Mouse (Mus musculus) lung, embryonic 14.5 days (tissue): ENCODE data around the gene Olfr691. TPM values are rescaled to one million over a fixed set of nuclear protein-coding genes. Genes with fewer than 3 reads are reported as not detected.

ENCODE experiments used
- ATAC-seq: fragments of 200-750 bp; cut with Nextera tagmentation; 2 replicates; pipeline ENCODE4 v1.8.0; 2017; ENCODE audit warnings: mild to moderate bottlenecking, moderate TSS enrichment, moderate library complexity; ENCODE audit not compliant: insufficient read depth
- DNase-seq: peaks from one replicate; pipeline ENCODE4 v3.0.0-alpha.2; 2015
- H3K27ac ChIP-seq: fragments of 300-500 bp; sonication (generic); 2 replicates; pipeline ENCODE4 v1.5.1; 2014; ENCODE audit warnings: low read depth, mild to moderate bottlenecking, moderate library complexity
- H3K27me3 ChIP-seq: fragments of 300-500 bp; sonication (generic); 2 replicates; pipeline ENCODE4 v1.6.1; 2014; ENCODE audit warnings: low read length, control low read depth; ENCODE audit not compliant: insufficient read depth
- H3K36me3 ChIP-seq: fragments of 300-500 bp; sonication (generic); 2 replicates; pipeline ENCODE4 v1.6.1; 2014; ENCODE audit warnings: control low read depth; ENCODE audit not compliant: insufficient read depth
- H3K4me1 ChIP-seq: fragments of 300-500 bp; sonication (generic); 2 replicates; pipeline ENCODE4 v1.6.1; 2014; ENCODE audit warnings: antibody characterized with exemption, control low read depth; ENCODE audit not compliant: insufficient read depth
- H3K4me2 ChIP-seq: fragments of 300-500 bp; sonication (generic); 2 replicates; pipeline ENCODE4 v1.6.1; 2014; ENCODE audit warnings: mild to moderate bottlenecking
- H3K4me3 ChIP-seq: fragments of 300-500 bp; sonication (generic); 2 replicates; pipeline ENCODE4 v1.5.1; 2014; ENCODE audit warnings: low read depth, low read length
- H3K9ac ChIP-seq: fragments of 300-500 bp; sonication (generic); 2 replicates; pipeline ENCODE4 v1.6.1; 2014
- H3K9me3 ChIP-seq: fragments of 300-500 bp; sonication (generic); 2 replicates; pipeline ENCODE4 v1.6.1; 2016; ENCODE audit warnings: low read depth, low read length, control low read depth
- CTCF ChIP-seq: IDR thresholded peaks from 2 replicates; pipeline ENCODE4 v1.5.1; 2016; ENCODE audit warnings: antibody characterized with exemption, low read depth
- WGBS: fragments of 180-500 bp; shearing (Covaris S2); extraction: QIAGEN DNeasy Blood & Tissue Kit; methylation state at CpG from one replicate; pipeline ENCODE4 v1.1.7; 2014; 5-methylcytosine and 5-hydroxymethylcytosine counted together
- polyA plus RNA-seq: library from polyadenylated mRNA; unstranded; fragments of >200 nt; fragmentation: Nextera tagmentation; extraction: Ambion mirVana; gene quantifications from 2 replicates; pipeline ENCODE4 v1.2.1, GENCODE M21; 2014

The Olfr691 gene
- not detected in 2 replicates for polyA plus RNA-seq

- no peak within 1 kb of the TSS for H3K9ac ChIP-seq
- 35% methylated on average over 1 of the region's 1 CpGs for WGBS
- TF ChIP-seq CTCF, result no peak
- no peak for DNase-seq
- H3K36me3 ChIP-seq, result no peaks in the 10 kb centered on the region
- no peak within 1 kb of the TSS for H3K27ac ChIP-seq
- no peaks in the 10 kb centered on the region for H3K9me3 ChIP-seq
- H3K4me3 ChIP-seq, result no peak within 1 kb of the TSS
- H3K4me2 ChIP-seq, result no peak within 1 kb of the TSS
- no peak for ATAC-seq
- H3K27me3 ChIP-seq, result no peaks in the 10 kb centered on the region
- H3K4me1 ChIP-seq, result no peaks in the 10 kb centered on the region
Observed at GRCm38 (mm10) chr7:105342170-105342569, at the start of gene Olfr691. Gene Olfr691, minus strand, starts transcription at chr7:105342270.

- H3K27ac ChIP-seq, result no peak overlapping the region
- peaks cover 45% of the 10 kb centered on the region for H3K36me3 ChIP-seq
- H3K9ac ChIP-seq, result no peak overlapping the region
- no peaks in the 10 kb centered on the region for H3K9me3 ChIP-seq
- H3K27me3 ChIP-seq, result no peaks in the 10 kb centered on the region
- H3K4me2 ChIP-seq, result no peak overlapping the region
- ATAC-seq (no peak), DNase-seq (no peak)
- no peak for TF ChIP-seq CTCF
- H3K4me3 ChIP-seq, result no peak overlapping the region
- WGBS, result 90% methylated on average over 2 of the region's 2 CpGs
- no peaks in the 10 kb centered on the region for H3K4me1 ChIP-seq
Observed at GRCm38 (mm10) chr7:105390236-105390635, 48.2 kb upstream of the Olfr691 start.

GRCm38 (mm10) chr7:105387696-105388095 is 45.6 kb upstream of the Olfr691 start:
- no peaks in the 10 kb centered on the region for H3K4me1 ChIP-seq
- ATAC-seq, result no peak
- no peaks in the 10 kb centered on the region for H3K9me3 ChIP-seq
- WGBS, result 90% methylated on average over 2 of the region's 2 CpGs
- H3K27me3 ChIP-seq, result no peaks in the 10 kb centered on the region
- no peak for DNase-seq
- H3K9ac ChIP-seq, result no peak overlapping the region
- peaks cover 70% of the 10 kb centered on the region for H3K36me3 ChIP-seq
- no peak for TF ChIP-seq CTCF
- H3K27ac ChIP-seq, result no peak overlapping the region
- no peak overlapping the region for H3K4me3 ChIP-seq
- no peak overlapping the region for H3K4me2 ChIP-seq

- H3K4me1 ChIP-seq, result no peaks in the 10 kb centered on the region
- H3K9ac ChIP-seq, result no peak overlapping the region
- H3K36me3 ChIP-seq, result peaks cover 82% of the 10 kb centered on the region
- no peak for TF ChIP-seq CTCF
- no peaks in the 10 kb centered on the region for H3K27me3 ChIP-seq
- ATAC-seq, result no peak
- no peaks in the 10 kb centered on the region for H3K9me3 ChIP-seq
- DNase-seq, result no peak
- no peak overlapping the region for H3K27ac ChIP-seq
- no peak overlapping the region for H3K4me2 ChIP-seq
- no peak overlapping the region for H3K4me3 ChIP-seq
- 92% methylated on average over 3 of the region's 3 CpGs for WGBS
Observed at GRCm38 (mm10) chr7:105380329-105380728, 38.3 kb upstream of the Olfr691 start.

- no peak within 1 kb of the TSS for H3K4me2 ChIP-seq
- ATAC-seq (no peak), DNase-seq (no peak)
- H3K4me1 ChIP-seq, result no peaks in the 10 kb centered on the region
- H3K27ac ChIP-seq, result no peak within 1 kb of the TSS
- no peaks in the 10 kb centered on the region for H3K27me3 ChIP-seq
- H3K4me3 ChIP-seq, result no peak within 1 kb of the TSS
- H3K36me3 ChIP-seq, result peaks cover 38% of the 10 kb centered on the region
- no peak within 1 kb of the TSS for H3K9ac ChIP-seq
- TF ChIP-seq CTCF, result no peak
- H3K9me3 ChIP-seq, result no peaks in the 10 kb centered on the region
- 83% methylated on average over 1 of the region's 1 CpGs for WGBS
Observed at GRCm38 (mm10) chr7:105374866-105375265, 32.8 kb upstream of the Olfr691 start, which contains the start of gene Gm5901. Gene Gm5901, plus strand, starts transcription at chr7:105375038.

- no peak overlapping the region for H3K4me3 ChIP-seq
- no peaks in the 10 kb centered on the region for H3K27me3 ChIP-seq
- peaks cover 30% of the 10 kb centered on the region for H3K36me3 ChIP-seq
- no peak overlapping the region for H3K27ac ChIP-seq
- no peaks in the 10 kb centered on the region for H3K9me3 ChIP-seq
- no peak for DNase-seq
- no peak overlapping the region for H3K9ac ChIP-seq
- H3K4me2 ChIP-seq, result no peak overlapping the region
- ATAC-seq, result no peak
- TF ChIP-seq CTCF, result no peak
- H3K4me1 ChIP-seq, result no peaks in the 10 kb centered on the region
- WGBS, result 93% methylated on average over 3 of the region's 3 CpGs
Observed at GRCm38 (mm10) chr7:105373976-105374375, 31.9 kb upstream of the Olfr691 start.

- H3K27me3 ChIP-seq, result no peaks in the 10 kb centered on the region
- TF ChIP-seq CTCF, result no peak
- H3K9ac ChIP-seq, result no peak overlapping the region
- no peak overlapping the region for H3K4me2 ChIP-seq
- no peak for ATAC-seq
- WGBS, result 73% methylated on average over 4 of the region's 4 CpGs
- no peaks in the 10 kb centered on the region for H3K9me3 ChIP-seq
- no peak overlapping the region for H3K27ac ChIP-seq
- H3K36me3 ChIP-seq, result peaks cover 25% of the 10 kb centered on the region
- no peak overlapping the region for H3K4me3 ChIP-seq
- no peak for DNase-seq
- H3K4me1 ChIP-seq, result no peaks in the 10 kb centered on the region
Observed at GRCm38 (mm10) chr7:105373509-105373908, 31.4 kb upstream of the Olfr691 start.

GRCm38 (mm10) chr7:105372912-105373311 is 30.8 kb upstream of the Olfr691 start:
- DNase-seq (no peak), ATAC-seq (no peak)
- Histone ChIP-seq H3K9ac (no peak overlapping the region), H3K27me3 (no peaks in the 10 kb centered on the region), H3K27ac (no peak overlapping the region), H3K36me3 (peaks cover 19% of the 10 kb centered on the region), H3K4me1 (no peaks in the 10 kb centered on the region), H3K4me2 (no peak overlapping the region), H3K9me3 (no peaks in the 10 kb centered on the region), H3K4me3 (no peak overlapping the region)
- WGBS, result 81% methylated on average over 1 of the region's 1 CpGs
- TF ChIP-seq CTCF, result no peak
